Mouse (Mus musculus) embryonic facial prominence, embryonic 14.5 days (tissue): ENCODE data around the gene Rsph4a. TPM values are rescaled to one million over a fixed set of nuclear protein-coding genes. Genes with fewer than 3 reads are reported as not detected.

Experiments used
- ATAC-seq: fragments of 200-750 bp; cut with Nextera tagmentation; 2 replicates; pipeline ENCODE4 v1.8.0; 2017; ENCODE audit warnings: low read depth, moderate number of reproducible peaks, moderate TSS enrichment
- DNase-seq: peaks from one replicate; pipeline ENCODE4 v3.0.0-alpha.2; 2015; ENCODE audit warnings: low spot score
- H3K27ac ChIP-seq: fragments of 300-500 bp; sonication (generic); replicated peaks from 2 replicates; pipeline ENCODE4 v1.5.1; 2014; ENCODE audit warnings: low read depth, mild to moderate bottlenecking, low read length, moderate library complexity
- H3K27me3 ChIP-seq: fragments of 300-500 bp; sonication (generic); replicated peaks from 2 replicates; pipeline ENCODE4 v1.6.1; 2014; ENCODE audit warnings: low read length; ENCODE audit not compliant: control insufficient read depth, insufficient read depth
- H3K36me3 ChIP-seq: fragments of 300-500 bp; sonication (generic); 2 replicates; pipeline ENCODE4 v1.6.1; 2014; ENCODE audit warnings: low read length, mixed read lengths; ENCODE audit not compliant: control insufficient read depth, insufficient read depth
- H3K4me1 ChIP-seq: fragments of 300-500 bp; sonication (generic); 2 replicates; pipeline ENCODE4 v1.6.1; 2014; ENCODE audit warnings: antibody characterized with exemption, low read length; ENCODE audit not compliant: control insufficient read depth, insufficient read depth
- H3K4me2 ChIP-seq: fragments of 300-500 bp; sonication (generic); 2 replicates; pipeline ENCODE4 v1.6.1; 2014; ENCODE audit warnings: low read depth, mild to moderate bottlenecking, low read length, moderate library complexity, mixed read lengths
- H3K4me3 ChIP-seq: fragments of 300-500 bp; sonication (generic); 2 replicates; pipeline ENCODE4 v1.5.1; 2014; ENCODE audit warnings: low read depth, mild to moderate bottlenecking, low read length
- H3K9ac ChIP-seq: fragments of 300-500 bp; sonication (generic); 2 replicates; pipeline ENCODE4 v1.6.1; 2014; ENCODE audit warnings: low read depth, mild to moderate bottlenecking, low read length, moderate library complexity, mixed read lengths
- H3K9me3 ChIP-seq: fragments of 300-500 bp; sonication (generic); 2 replicates; pipeline ENCODE4 v1.6.1; 2016; ENCODE audit warnings: low read length; ENCODE audit not compliant: control insufficient read depth
- WGBS: fragments of 180-500 bp; shearing (Covaris S2); extraction: QIAGEN DNeasy Blood & Tissue Kit; methylation state at CpG from one replicate; pipeline ENCODE4 v1.1.7; 2014; 5-methylcytosine and 5-hydroxymethylcytosine counted together
- polyA plus RNA-seq: library from polyadenylated mRNA; unstranded; fragments of >200 nt; fragmentation: Nextera tagmentation; extraction: Ambion mirVana; gene quantifications from 2 replicates; pipeline ENCODE4 v1.2.1, GENCODE M21; 2014

Rsph4a gene
- polyA plus RNA-seq, 1 experiment from 2014 or later = 1.3 TPM

DNA sequence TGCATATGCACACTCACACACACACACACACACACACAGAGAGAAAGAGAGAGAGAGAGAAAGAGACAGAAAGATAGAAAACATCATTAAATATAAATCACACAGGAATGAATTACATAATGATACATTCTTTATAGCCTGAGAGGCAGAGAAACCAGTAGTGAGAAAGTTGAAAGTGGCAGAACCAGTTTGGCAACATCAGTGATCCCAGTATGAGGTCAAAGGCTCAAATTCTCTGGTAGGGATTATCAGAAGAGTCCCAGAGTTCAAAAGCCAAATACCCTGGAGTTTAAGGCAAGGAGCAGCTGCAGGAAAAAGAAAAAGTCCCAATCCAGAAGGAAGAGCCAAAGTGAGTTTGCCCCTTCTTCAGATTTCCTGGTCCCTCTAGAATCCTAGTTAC, 35.8 kb downstream of the Rsph4a start:
- H3K4me2 ChIP-seq = no peak overlapping the region
- H3K27me3 ChIP-seq = no peaks in the 10 kb centered on the region
- DNase-seq (peak; percentile 7), ATAC-seq (no peak)
- no peak overlapping the region for H3K27ac ChIP-seq
- H3K9ac ChIP-seq = no peak overlapping the region
- H3K4me1 ChIP-seq = no peaks in the 10 kb centered on the region
- H3K9me3 ChIP-seq = no peaks in the 10 kb centered on the region; the same call in 1 of the 2 replicates
- peaks cover 65% of the 10 kb centered on the region for H3K36me3 ChIP-seq
- no peak overlapping the region for H3K4me3 ChIP-seq

- no peak for DNase-seq
- ATAC-seq = no peak
- 94% methylated on average over 3 of the region's 3 CpGs for WGBS
Measured at GRCm38 (mm10) chr10:33945390-33945789, 40.5 kb downstream of the Rsph4a start.

DNA sequence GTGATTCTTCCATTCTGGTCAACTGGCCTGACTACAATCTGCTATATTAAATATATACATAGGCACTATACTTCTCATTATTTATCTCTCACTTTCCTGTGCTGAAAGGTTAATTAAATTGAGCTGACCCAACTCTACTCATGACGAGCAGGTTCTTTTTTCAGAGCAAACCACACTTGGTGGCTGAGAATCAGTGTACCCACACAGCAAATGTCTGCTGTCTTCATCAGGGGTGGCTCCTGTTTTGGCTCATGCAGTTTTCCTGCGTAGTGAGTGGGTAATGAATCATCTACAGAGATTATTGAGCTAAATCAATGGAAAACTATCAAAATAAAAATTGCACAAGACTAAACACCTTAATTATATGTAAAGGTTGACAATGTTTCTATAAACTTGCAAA, 41.4 kb downstream of the Rsph4a start:
- peaks cover 50% of the 10 kb centered on the region for H3K36me3 ChIP-seq
- ATAC-seq = no peak
- whole genome bisulfite sequencing = 87% methylated on average over 2 of the region's 2 CpGs

More at GRCm38 (mm10) chr10:33945390-33945789, 40.5 kb downstream of the Rsph4a start:
- H3K4me3 ChIP-seq = no peak overlapping the region
- peaks cover 7% of the 10 kb centered on the region for H3K4me1 ChIP-seq
- no peaks in the 10 kb centered on the region for H3K27me3 ChIP-seq
- H3K36me3 ChIP-seq = peaks cover 50% of the 10 kb centered on the region
- H3K9me3 ChIP-seq = no peaks in the 10 kb centered on the region
- H3K9ac ChIP-seq = no peak overlapping the region
- H3K27ac ChIP-seq = no peak overlapping the region
- H3K4me2 ChIP-seq = no peak overlapping the region

DNA sequence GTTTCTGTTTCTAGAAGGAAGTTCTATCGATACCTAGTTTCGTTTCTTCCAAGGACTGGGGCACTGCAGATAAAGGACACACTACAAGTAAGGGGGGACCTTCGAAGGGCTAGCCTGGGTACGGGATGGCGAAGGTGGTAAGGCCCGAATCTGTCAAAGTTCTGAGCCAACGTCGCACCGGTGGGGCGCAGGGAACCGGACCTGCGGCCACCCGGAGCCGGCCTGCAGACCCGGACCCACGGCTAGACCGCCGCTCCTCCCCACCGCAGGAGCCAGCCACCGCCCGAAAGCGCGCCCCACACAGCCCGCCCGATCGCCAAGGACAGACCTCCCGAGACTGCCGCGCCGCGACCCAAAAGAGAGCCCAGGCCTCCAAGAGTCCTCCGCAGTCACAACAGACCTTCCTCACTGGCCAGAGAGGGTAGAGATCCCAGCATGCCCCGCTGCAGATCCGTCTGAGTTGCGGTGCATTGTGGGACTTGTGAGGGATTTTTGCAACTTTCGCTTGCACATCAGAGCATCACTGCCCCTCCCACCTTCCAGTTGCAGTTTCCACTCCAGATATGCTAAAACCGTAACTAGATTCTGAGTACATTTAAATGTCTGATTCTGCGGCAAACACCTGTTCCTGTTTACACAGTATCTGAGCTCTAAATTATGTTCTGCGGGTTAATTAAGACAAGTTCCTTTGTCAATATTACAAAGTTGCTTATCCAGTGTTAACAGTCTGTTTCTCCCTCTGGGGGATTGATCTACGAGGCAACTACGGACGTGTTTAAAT, 46.1 kb downstream of the Rsph4a start, which contains the start of gene Zup1:
TSS of gene Zup1 (minus strand) at position 467 of the 781 bp plus-strand sequence.
- DNase-seq (peak; percentile 95), ATAC-seq (peak; percentile 96)
- H3K36me3 ChIP-seq = peaks cover 18% of the 10 kb centered on the region
- H3K9me3 ChIP-seq = no peaks in the 10 kb centered on the region
- peak within 1 kb of the TSS; percentile 76 for H3K4me3 ChIP-seq
- H3K4me1 ChIP-seq = peaks cover 7% of the 10 kb centered on the region
- H3K4me2 ChIP-seq = peak within 1 kb of the TSS; percentile 59
- peak within 1 kb of the TSS; percentile 98 for H3K9ac ChIP-seq
- 2% methylated on average over 27 of the region's 42 CpGs for WGBS
- H3K27me3 ChIP-seq = no peaks in the 10 kb centered on the region
- peak within 1 kb of the TSS; percentile 85 for H3K27ac ChIP-seq

More for the DNA sequence above, 41.4 kb downstream of the Rsph4a start:
- Histone ChIP-seq H3K9ac (no peak overlapping the region), H3K27me3 (no peaks in the 10 kb centered on the region), H3K4me3 (no peak overlapping the region), H3K4me2 (no peak overlapping the region), H3K4me1 (peaks cover 7% of the 10 kb centered on the region), H3K27ac (no peak overlapping the region), H3K9me3 (no peaks in the 10 kb centered on the region)
- DNase-seq = no peak

- H3K4me1 ChIP-seq = peaks cover 7% of the 10 kb centered on the region
- WGBS = 74% methylated on average over 3 of the region's 3 CpGs
- no peak overlapping the region for H3K4me2 ChIP-seq
- H3K27me3 ChIP-seq = no peaks in the 10 kb centered on the region
- H3K36me3 ChIP-seq = peaks cover 13% of the 10 kb centered on the region; the same call in 1 of the 2 replicates
- ATAC-seq (no peak), DNase-seq (no peak)
- H3K9ac ChIP-seq = no peak overlapping the region
- no peak overlapping the region for H3K4me3 ChIP-seq
- no peak overlapping the region for H3K27ac ChIP-seq
- H3K9me3 ChIP-seq = no peaks in the 10 kb centered on the region
Measured at GRCm38 (mm10) chr10:33952509-33952908, 47.6 kb downstream of the Rsph4a start.

Other genes starting within 250 kb of the Rsph4a start
- gene Sult3a2, start 118.4 kb upstream of the Rsph4a start, polyA plus RNA-seq = not detected in 2 replicates
- gene Sult3a1, start 47.4 kb upstream of the Rsph4a start, polyA plus RNA-seq = not detected in 2 replicates
- 19.3 and 20.3 TPM in 2 replicates for gene Zup1, start 46.2 kb downstream of the Rsph4a start, polyA plus RNA-seq
- 138 and 141 TPM in 2 replicates for gene Rwdd1, start 114.5 kb downstream of the Rsph4a start, polyA plus RNA-seq
- gene Trappc3l, start 132.5 kb downstream of the Rsph4a start, polyA plus RNA-seq = 0.89 TPM in 1 of 2 replicates, not detected in the other
- 0.12 and 0.18 TPM in 2 replicates for gene Calhm4, start 139.2 kb downstream of the Rsph4a start, polyA plus RNA-seq
- 1.4 TPM in 2 replicates for gene Calhm5, start 191.4 kb downstream of the Rsph4a start, polyA plus RNA-seq
- gene Calhm6, start 222.9 kb downstream of the Rsph4a start, polyA plus RNA-seq = 0.88 and 1.1 TPM in 2 replicates